Mouse (Mus musculus): ENCODE results near the gene Stx8.

- TF ChIP-seq POLR2A (IDR thresholded peaks at IDR 0.05; ENCODE audit: extremely low read depth, insufficient read depth, low read length) (no peak), CTCF (IDR thresholded peaks at IDR 0.05; ENCODE audit: extremely low read depth, insufficient read depth, low read length) (no peak)
These were observed 147.6 kb downstream of the Stx8 start for GRCm38 (mm10) chr11:68113454-68114100.
